Mouse (Mus musculus): ENCODE measurements around the gene Samsn1.
"Not testable (repeated sequence)": the region's sequence is repeated elsewhere in the genome, so short reads cannot be mapped to it uniquely, and the experiment has no call there.

Gene Samsn1

DNA sequence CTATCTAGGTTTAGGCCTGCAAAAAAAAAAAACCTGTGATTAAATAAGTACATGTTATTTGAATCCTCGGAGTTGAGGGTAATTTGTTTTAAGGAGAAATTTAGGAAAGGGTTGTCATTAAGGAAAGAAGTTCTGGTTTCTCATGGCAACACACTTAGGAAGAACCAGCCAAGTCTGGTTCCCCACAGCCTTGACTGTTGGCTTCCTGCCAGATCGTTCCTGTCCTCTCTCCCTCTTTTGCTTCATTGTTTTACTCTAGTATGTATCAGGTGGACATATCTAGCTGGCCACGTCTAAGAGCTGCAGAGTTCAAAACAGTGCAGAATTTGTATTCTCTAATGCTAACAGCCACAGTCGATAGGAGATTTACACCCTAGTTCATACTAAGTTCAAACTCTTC is 146.2 kb downstream of the Samsn1 start:
- DNase-seq (ENCODE audit: low spot score) = peak; percentile 58

DNA sequence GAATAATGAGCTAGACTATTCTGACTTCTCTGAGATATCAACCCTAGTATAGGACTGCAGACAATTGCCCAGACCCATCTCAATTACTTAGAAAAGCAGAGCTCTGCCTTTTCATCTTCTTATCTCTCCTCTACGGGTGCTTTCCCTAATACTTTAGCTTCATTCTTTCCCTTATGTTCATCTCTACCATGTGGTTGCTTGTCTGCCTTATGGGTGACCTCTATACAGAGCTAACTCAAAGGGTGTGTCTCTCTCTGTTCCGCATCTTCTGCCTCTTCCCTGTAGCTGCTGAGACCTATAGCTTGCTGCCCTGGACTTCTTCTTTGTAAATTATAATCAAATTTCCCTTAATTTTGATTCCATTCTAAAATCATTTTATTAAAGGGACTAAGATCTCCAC is 147.6 kb downstream of the Samsn1 start:
- DNase-seq (ENCODE audit: low spot score) = no peak

- no peak for DNase-seq (ENCODE audit: low spot score)
Measured at GRCm38 (mm10) chr16:75872241-75872640, 149.8 kb downstream of the Samsn1 start.

GRCm38 (mm10) chr16:75867400-75867799 is 154.7 kb downstream of the Samsn1 start:
- no peak for DNase-seq (ENCODE audit: low spot score)

- DNase-seq (ENCODE audit: low spot score) = no peak
Measured at GRCm38 (mm10) chr16:75865505-75865904, 156.6 kb downstream of the Samsn1 start.

DNA sequence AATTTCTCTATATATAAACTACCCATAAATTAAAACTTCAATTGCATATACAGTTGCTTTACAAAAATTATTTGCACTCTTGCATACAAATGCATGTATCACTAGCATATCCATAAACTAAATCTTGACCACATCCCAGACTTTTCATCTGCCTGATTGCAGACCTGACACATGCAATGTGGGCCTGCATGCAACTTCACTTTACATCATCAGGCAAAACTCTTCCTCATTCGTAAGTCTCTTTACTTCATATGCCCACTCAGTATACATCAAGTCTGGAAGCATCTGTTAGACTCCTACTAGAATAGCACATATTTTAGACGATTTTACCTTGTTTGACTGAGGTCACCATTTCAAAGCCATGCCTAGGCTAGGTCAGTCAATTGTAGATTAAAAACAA is 157.4 kb downstream of the Samsn1 start:
- no peak for DNase-seq (ENCODE audit: low spot score)

GRCm38 (mm10) chr16:75856343-75856742 is 165.7 kb downstream of the Samsn1 start:
- no peak for DNase-seq (ENCODE audit: low spot score)

GRCm38 (mm10) chr16:75855402-75855801 is 166.7 kb downstream of the Samsn1 start:
- no peak for DNase-seq (ENCODE audit: low spot score)

DNA sequence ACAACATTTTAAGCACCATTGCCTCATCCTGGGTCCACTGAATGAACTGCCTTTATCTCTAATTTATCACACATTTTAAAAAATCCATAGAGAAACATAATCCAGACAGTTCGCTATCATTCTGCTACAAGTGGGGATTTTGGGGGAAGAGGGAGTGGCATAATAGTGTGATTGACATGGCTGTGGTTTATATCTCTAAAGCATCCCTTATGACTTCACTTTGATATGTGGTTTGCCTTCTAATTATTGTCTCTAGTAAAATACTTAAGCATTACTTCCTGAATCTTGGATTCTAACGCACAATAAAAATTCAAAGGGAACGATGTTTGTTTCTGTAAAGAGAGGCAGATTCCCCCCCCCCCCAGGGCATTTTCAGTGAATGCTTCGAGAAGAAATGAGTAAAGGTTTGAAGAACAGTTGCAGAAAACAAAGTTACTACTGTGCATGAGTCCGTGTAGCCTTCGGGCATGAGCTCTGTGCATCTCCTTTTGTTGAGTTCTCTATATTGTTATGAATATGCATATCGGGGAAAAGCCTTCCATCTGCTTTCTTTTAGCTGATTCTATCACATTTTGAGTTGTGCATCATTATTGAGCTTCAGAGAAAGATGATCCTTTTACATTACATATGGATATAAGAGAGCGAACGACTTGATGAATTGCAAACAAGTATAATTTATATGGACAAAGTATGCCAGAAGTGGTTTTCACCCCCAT is 168.4 kb downstream of the Samsn1 start:
- no peak for DNase-seq (ENCODE audit: low spot score)

GRCm38 (mm10) chr16:75852485-75852884 is 169.6 kb downstream of the Samsn1 start:
- no peak for DNase-seq (ENCODE audit: low spot score)

DNA sequence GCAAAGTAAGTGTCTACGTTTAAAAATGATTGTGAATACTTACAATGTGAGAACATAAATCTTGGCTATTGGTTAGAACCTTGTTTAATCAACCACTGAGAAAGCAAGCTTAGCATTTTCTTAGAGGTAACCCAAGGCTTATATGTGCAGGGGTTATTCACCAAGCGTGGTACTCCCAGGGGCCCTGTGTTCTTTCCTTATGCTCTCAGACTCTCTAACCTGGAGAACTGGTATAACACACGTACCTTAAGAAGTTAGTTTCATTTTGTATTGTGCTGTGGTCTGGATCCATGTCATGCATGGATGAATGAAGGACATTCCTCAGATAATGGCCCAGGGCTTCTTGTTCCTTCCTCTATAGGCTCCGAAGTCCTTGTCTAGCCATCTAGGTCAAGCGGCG is 173.0 kb downstream of the Samsn1 start:
- no peak for DNase-seq (ENCODE audit: low spot score)

GRCm38 (mm10) chr16:75843653-75844062 is 178.4 kb downstream of the Samsn1 start:
- DNase-seq (ENCODE audit: low spot score) = no peak

GRCm38 (mm10) chr16:75843031-75843430 is 179.1 kb downstream of the Samsn1 start:
- no peak for DNase-seq (ENCODE audit: low spot score)

DNA sequence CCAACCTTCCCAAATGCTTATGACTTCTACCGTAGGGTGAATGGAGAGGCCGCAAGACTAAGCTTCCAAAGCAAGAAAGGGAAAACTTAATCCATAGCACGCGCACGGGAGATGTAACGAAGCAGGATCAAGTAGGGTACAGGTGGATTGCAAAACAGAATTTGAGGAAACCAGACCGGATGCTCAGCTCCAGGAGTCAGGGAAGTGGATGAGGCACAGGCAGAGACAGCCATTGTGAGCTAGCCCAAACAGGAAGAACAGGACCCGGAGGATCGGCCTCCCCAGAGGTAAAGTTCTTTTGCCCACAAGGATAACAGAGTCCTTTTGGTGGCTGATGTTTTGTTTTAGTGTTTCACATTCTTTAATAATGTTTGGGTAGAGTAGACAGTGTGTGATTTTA is 179.5 kb downstream of the Samsn1 start:
- DNase-seq (ENCODE audit: low spot score) = no peak

DNA sequence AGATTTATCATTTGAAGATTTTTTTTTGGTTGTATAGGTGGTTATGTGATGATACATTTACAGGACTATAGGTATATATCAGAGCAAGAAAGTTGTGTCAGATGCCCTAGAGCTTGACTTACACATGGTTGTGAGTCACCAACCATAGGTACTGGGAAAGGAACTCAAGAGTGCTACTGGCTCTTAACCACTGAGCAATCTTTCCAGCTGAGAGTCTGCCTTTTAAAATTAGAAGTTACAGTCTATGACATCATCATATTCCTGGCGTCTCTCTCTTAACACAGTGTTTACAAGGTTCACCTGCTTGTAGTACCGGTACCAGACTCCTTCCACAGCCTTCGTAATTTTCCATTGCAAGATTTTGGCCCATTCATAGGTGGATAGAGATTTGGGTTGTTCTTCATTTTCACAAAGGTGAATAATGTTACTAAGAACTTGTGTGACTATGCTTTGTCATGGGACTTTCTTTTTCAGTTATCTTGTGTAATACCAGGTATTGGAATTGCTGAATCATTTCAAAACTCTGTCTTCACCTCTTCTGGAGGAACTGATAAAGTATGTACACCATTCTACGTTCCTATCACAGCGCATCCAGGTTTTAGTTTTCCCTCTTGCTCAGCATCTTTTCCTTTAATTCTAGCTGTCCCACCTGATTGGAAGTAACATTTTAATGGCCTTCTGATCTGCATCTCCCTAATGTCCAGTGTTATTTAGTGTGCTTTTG is 184.2 kb downstream of the Samsn1 start:
- no peak for DNase-seq (ENCODE audit: low spot score)

GRCm38 (mm10) chr16:75831390-75831789 is 190.7 kb downstream of the Samsn1 start:
- DNase-seq (ENCODE audit: low spot score) = no peak

DNA sequence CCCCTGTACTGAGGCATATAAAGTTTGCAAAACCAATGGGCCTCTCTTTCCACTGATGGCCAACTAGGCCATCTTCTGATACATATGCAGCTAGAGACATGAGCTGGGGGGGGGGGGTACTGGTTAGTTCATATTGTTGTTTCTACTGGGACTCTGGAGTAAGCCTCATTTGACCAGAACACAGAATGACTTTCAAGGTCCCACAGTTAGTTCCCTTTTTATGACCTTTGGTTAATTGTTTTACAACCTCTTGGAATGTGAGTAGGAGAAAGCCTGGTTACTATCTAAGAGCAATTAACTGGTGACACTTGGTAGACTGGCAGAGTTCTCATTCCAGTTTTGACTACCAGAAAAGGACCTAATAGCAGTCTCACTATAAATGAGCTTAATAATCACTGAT is 195.1 kb downstream of the Samsn1 start:
- DNase-seq (ENCODE audit: low spot score) = not testable (repeated sequence)

GRCm38 (mm10) chr16:75826498-75826897 is 195.6 kb downstream of the Samsn1 start:
- no peak for DNase-seq (ENCODE audit: low spot score)

- no peak for DNase-seq (ENCODE audit: low spot score)
Measured at GRCm38 (mm10) chr16:75823226-75823625, 198.9 kb downstream of the Samsn1 start.

- DNase-seq (ENCODE audit: low spot score) = no peak
Measured at GRCm38 (mm10) chr16:75820963-75821362, 201.1 kb downstream of the Samsn1 start.
